Mouse (Mus musculus) adrenal gland, postnatal 14 days (tissue): ENCODE measurements at regions not wholly inside any gene's neighbourhood (a gene's known extent, or its start where the extent isn't known, plus 50 kb on each side); places are given as distances from the start of the nearest gene placed in this dataset.

ENCODE experiments used
- DNase-seq: peaks from one replicate; pipeline ENCODE4 v3.0.0; 2021; ENCODE audit warnings: mixed read lengths

- no peak for DNase-seq
Measured at GRCm38 (mm10) chr6:98872334-98872733, 529.8 kb upstream of the Gm765 start.

DNA sequence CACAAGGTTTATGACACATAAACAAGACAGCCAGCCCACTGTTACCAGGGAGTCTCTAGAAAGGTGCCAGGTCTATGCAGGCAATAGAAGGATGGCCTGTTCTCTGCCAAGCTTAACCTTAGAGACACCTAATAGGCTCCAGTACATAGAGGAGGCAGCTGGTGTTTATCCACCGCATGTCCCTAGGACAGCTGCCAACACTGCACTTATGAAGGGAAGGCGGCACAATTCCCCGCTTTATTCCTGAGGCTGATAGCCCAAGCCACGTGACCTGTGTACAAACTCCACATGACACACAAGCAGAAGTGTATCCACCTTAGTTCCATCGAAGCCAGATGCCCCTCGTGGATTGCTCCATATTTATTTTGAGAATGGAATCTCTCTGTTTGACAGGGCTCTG is 527.2 kb upstream of the Gm765 start:
- no peak for DNase-seq

GRCm38 (mm10) chr6:98864306-98864705 is 521.8 kb upstream of the Gm765 start:
- no peak for DNase-seq

- DNase-seq = no peak
Measured at GRCm38 (mm10) chr6:98855958-98856357, 513.4 kb upstream of the Gm765 start.

- DNase-seq = no peak
Measured at GRCm38 (mm10) chr6:98850906-98851305, 508.4 kb upstream of the Gm765 start.

GRCm38 (mm10) chr6:98848835-98849234 is 506.3 kb upstream of the Gm765 start:
- no peak for DNase-seq

DNA sequence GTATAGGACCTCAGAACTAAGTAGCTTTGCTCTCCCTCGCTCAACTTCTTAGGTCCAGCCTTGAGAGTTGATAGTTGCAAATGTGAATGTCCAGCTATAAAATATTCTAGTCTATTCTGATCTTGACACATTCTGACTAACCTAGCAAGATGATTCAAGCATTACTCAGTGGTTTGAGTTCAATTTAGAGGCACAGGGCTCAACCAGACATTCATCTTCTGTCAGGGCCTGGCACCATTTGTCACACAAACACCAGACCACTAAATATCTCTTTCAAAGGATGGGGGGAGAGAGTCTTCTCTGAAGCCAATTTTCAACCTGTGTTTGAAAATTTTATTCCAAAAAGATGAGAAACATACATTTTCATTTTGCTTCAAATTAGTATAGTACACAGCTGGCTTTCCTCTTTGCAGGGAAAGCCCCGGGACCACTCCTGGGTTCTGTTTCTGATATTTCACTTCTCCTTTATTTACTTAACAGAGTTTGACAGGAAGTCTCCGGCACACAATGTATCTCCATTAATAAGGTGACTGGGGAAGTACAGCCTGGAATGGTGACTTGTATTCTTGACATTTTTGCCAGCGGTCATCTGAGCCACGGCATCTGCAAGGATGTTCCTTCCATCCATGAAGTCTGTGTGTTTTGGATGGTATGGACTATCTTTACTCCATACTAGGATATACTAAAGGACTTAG is 503.6 kb upstream of the Gm765 start:
- DNase-seq = peak; percentile 4

GRCm38 (mm10) chr6:98843598-98843997 is 501.0 kb upstream of the Gm765 start:
- DNase-seq = peak; percentile 27

DNA sequence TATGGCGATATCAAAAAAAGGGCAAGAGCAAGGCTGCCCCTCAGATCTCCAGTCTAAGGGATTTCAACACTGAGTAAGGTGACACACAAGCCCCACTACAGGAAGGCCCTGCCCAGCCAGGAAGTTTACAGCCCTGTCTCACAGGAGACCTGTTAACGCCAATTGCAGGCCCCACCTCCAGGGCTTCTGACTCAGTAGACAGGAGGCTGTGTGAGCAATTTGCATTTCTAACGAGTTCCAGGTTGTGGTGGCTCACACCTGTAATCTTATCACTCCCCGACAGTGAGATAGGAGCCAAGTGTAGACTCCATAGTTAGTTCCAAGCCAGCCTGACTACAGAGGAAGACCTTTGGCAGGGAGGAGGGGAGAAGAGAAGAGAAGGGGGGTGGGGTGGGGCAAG is 500.4 kb upstream of the Gm765 start:
- no peak for DNase-seq

DNA sequence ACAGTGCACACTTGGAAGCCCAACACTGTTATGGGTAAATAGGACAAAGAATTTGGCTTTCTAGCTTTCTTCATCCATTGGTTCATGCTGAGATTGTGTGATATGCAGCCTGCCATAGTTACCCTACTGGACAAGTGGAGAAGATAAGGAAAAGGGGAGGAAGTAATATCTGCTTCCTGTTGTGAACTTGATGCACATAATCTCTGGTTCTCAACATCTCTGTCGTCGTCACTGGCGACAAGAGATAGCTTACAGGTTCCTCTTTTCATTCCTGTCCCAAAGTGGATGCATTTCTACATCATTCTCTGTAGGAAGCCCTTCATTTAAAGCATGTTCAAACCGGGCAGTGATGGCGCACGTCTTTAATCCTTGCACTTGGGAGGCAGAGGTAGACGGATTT is 491.4 kb upstream of the Gm765 start:
- no peak for DNase-seq

DNA sequence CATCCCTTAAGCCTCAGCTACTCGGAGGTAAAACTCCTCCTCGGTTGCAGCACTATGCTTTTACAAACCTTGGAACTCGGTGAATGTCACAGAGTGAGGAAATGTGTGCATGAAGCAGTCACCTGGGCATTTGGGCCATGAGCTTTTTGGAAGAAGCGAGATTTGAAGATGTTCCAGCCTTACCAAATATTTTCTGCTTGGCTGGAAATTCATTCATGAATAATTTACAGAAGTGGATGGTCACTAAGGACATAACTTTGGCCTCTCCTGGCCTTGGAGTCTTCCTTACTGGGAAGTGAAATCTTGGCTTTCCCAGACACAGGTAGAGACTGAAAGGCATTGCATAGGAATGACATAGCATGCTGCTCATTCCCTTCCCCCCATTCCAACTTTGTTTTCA is 487.6 kb upstream of the Gm765 start:
- no peak for DNase-seq

GRCm38 (mm10) chr6:98808046-98808445 is 465.5 kb upstream of the Gm765 start:
- no peak for DNase-seq

GRCm38 (mm10) chr6:98803384-98803949 is 460.9 kb upstream of the Gm765 start:
- no peak for DNase-seq

DNA sequence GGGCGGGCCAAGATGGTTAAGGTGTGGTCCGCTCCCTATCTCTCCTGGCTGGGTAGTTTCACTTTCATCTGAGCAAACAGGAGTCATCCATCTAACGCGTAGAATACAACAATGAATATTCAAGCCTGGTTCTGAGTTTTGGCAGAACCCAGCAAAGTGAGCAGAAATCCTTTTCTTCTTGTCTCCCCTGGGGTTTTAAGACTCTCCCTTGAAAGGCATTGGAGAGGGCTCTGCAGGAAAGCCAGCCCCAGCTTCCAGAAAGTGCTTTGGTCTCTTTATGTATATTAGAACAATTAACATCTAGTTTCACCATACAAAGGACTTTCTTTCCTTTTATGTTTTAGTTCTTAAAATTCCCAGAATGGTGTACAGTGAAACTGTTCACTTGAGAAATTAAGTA is 458.5 kb upstream of the Gm765 start:
- DNase-seq = no peak

DNA sequence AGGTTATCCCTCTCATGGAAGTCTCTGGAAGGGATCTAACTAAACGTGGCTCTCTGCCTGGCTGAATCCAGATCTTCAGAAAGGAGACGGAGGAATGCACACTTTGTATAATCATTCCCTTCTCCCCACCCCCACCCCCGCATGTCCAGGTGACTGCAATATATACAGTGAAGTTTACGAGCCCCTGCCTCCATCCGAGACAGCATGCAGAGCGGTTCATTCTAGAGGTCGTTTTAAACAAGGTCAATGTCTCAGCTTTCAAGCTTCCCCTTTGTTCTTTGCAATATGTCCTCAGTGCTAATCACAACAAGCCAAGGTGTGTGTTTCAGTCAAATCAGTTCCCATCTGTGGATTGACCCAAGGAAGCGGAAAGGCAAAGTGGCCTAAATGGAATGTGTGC is 457.5 kb upstream of the Gm765 start:
- DNase-seq = no peak

DNA sequence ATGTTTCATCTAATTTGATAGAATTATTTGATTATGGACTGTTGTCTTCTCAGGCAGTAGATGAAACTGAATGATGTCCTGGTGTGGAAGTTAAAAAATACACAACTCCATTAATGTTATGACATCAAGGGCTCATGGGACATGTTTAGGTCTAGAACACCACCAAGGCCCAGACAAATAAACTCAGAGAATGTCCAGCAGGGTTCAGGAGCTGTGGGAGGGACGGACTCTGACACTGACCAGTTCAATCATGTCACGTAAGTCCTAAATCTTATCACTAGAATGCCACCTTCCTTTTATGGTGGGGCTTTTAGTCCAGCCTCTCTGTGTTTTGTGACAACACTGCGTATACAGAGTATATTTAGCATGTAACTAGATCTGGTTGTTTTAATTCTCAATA is 455.2 kb upstream of the Gm765 start:
- DNase-seq = no peak

GRCm38 (mm10) chr6:98797373-98797772 is 454.8 kb upstream of the Gm765 start:
- DNase-seq = no peak

- no peak for DNase-seq
Measured at GRCm38 (mm10) chr6:98796666-98797065, 454.1 kb upstream of the Gm765 start.

GRCm38 (mm10) chr6:98787422-98787821 is 444.9 kb upstream of the Gm765 start:
- no peak for DNase-seq

- DNase-seq = no peak
Measured at GRCm38 (mm10) chr6:98782074-98782473, 439.5 kb upstream of the Gm765 start.

- no peak for DNase-seq
Measured at GRCm38 (mm10) chr6:98775780-98776179, 433.2 kb upstream of the Gm765 start.

DNA sequence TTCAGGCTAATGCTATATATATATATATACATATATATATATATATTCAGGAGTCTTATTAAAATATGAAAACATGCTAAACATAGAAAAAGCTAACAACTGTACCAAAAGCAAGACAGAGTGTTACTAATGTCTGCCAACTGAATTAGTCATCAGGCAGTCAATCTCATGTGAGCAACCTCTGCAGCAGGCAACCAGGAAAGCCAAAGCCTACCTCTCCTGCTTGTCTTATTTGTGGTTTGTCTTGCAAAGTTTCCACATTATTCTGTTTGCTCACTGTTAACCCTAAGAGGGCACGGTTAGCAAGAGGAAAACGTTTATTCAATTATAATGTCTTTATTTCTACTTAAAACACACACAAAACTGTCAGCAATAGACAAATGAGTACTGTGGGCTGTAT is 427.4 kb upstream of the Gm765 start:
- DNase-seq = no peak

DNA sequence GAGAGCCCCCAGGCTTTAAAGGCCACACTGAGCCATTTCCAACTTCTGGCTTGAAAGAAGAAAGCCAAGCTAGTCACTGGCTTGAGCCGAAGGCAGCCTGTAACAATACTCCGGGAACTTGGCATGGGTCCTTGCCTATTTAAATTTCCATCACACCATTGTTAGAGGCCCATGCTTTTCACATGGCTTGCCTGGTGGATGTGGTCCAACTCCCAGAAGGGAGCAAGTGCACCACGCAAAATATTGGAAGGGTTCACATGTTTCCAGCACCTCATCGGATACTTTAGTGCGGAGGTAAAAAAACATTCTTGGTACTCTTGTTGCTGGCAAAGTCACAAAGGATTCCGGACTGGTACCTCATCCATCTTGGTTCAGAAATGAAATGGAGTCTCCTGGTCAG is 426.8 kb upstream of the Gm765 start:
- no peak for DNase-seq

DNA sequence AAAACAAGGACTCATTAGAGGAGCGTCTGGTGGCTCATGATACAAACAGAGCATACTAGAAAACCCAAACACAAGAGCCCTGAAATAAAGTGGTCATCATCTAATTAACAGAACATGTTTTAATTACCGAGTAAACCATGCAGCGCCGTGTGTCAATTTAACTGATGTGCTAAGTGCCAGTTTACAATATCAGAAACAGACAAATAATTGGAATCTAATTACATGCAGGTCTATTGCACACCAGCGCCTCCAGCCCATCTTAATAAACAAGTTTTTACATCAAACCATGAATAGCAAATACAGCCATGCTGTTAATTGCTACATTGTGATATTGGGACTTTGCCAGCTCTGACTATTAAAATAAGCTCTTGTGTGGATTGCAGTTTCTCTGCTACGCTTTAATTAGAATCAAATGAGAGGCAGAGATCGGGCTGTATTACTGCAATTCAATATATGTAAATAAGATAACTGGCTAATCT is 425.3 kb upstream of the Gm765 start:
- DNase-seq = no peak
